Mouse (Mus musculus): Measurements from ENCODE around the gene Syt16.

GRCm38 (mm10) chr12:74144385-74144784, 146.9 kb downstream of the Syt16 start:
- no peak for TF ChIP-seq CTCF (IDR thresholded peaks at IDR 0.05; ENCODE audit: low read depth)
- TF ChIP-seq EP300 (optimal IDR thresholded peaks at IDR 0.05) = no peak
